Mouse (Mus musculus): Measurements from ENCODE around the gene Trabd2b.

- TF ChIP-seq CTCF (IDR thresholded peaks at IDR 0.05) = no peak
- no peak for TF ChIP-seq EP300 (IDR thresholded peaks at IDR 0.05)
Measured at GRCm38 (mm10) chr4:114494035-114494434, 87.5 kb downstream of the Trabd2b start.

Data from lung, postnatal 0 days (tissue).